Mouse (Mus musculus) thymus, adult 2 months (tissue): ENCODE data around the gene Cflar.
"Not testable (repeated sequence)": the region's sequence is repeated elsewhere in the genome, so short reads cannot be mapped to it uniquely, and the experiment has no call there.

ENCODE experiments used
- CTCF ChIP-seq: fragments of 200-500 bp; IDR thresholded peaks from 2 replicates; pipeline ENCODE4 v1.5.1; 2012; ENCODE audit warnings: mild to moderate bottlenecking, control low read depth, low read length, moderate library complexity, borderline replicate concordance; ENCODE audit not compliant: control insufficient read depth, poor library complexity, insufficient read depth; ENCODE audit errors: extremely low read depth
- POLR2A ChIP-seq: fragments of 200-500 bp; IDR thresholded peaks from 2 replicates; pipeline ENCODE4 v1.6.1; 2012; ENCODE audit warnings: mild to moderate bottlenecking, low read length, control low read depth, moderate library complexity; ENCODE audit not compliant: control insufficient read depth, poor library complexity, insufficient read depth; ENCODE audit errors: extremely low read depth

DNA sequence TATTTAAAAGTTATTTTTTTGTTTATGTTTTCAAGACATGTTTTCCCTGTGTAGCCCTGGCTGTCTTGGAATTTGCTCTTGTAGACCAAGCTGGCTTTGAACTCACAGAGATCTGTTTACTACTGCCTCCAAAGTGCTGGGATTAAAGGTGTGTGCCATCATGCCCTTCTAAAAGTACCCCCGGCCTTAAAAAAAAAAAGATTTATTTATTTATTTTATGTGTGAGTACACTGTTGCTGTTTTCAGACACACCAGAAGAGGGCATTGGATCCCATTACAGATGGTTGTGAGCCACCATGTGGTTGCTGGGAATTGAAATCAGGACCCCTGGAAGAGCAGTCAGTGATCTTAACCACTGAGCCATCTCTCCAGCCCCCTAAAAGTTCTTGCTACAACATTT lies 1.3 kb upstream of the Cflar start:
- not testable (repeated sequence) for TF ChIP-seq CTCF, POLR2A
